In genomic region chr1:129272982-129273937, GRCm38 (mm10) we compare ENCODE assay signal across 8 mouse cellular contexts. TPM values are rescaled to one million over a fixed set of nuclear protein-coding genes. Genes with fewer than 3 reads are reported as not detected.
DNase-seq lines count a peak whose midpoint lies in the region; ATAC-seq and TF ChIP-seq lines count a peak whose summit lies in the region.

TSS of gene Thsd7b (plus strand) at chr1:129273302.

- H3K4me3 ChIP-seq in heart, embryonic 12.5 days, result peak within 1 kb of the TSS; percentile 57
- H3K4me3 ChIP-seq in cerebellum, adult 2 months (replicated peaks; ENCODE audit: insufficient read depth, low read depth, low read length), result peak within 1 kb of the TSS; percentile 50
- H3K4me3 ChIP-seq in midbrain, embryonic 15.5 days, result peak within 1 kb of the TSS; percentile 81

- no peaks in the 10 kb centered on the region for H3K36me3 ChIP-seq in heart, embryonic 12.5 days
- H3K36me3 ChIP-seq in midbrain, embryonic 15.5 days (replicated peaks), result no peaks in the 10 kb centered on the region

- no peak for TF ChIP-seq POLR2A in cerebellum, adult 2 months (IDR thresholded peaks at IDR 0.05; ENCODE audit: borderline replicate concordance, insufficient read depth, low read length)

- no peak for DNase-seq in heart, adult 11 months
- DNase-seq in cerebellum, adult 2 months, result peak in 1 of 2 experiments; percentile 12
- DNase-seq in frontal cortex, postnatal 10 days (ENCODE audit: low spot score in 2 of 2), result peak; percentile 20 to 45
- peak; percentile 43 to 55 for DNase-seq in layer of hippocampus, postnatal 14 days (ENCODE audit: low spot score in 2 of 2)
- DNase-seq in yolk sac, embryonic 10.5 days (ENCODE audit: low spot score), result peak; percentile 2
- DNase-seq in gastrocnemius, adult 8-10 months (ENCODE audit: low spot score in 2 of 2), result no peak

- no peaks in the 10 kb centered on the region for H3K9me3 ChIP-seq in heart, embryonic 12.5 days (replicated peaks)
- no peaks in the 10 kb centered on the region for H3K9me3 ChIP-seq in midbrain, embryonic 15.5 days

- H3K27ac ChIP-seq in heart, embryonic 12.5 days (ENCODE audit: poor library complexity, severe bottlenecking), result no peak within 1 kb of the TSS
- no peak within 1 kb of the TSS for H3K27ac ChIP-seq in cerebellum, adult 2 months (ENCODE audit: insufficient read depth, low read length)
- peak within 1 kb of the TSS; percentile 48 for H3K27ac ChIP-seq in midbrain, embryonic 15.5 days

- peak within 1 kb of the TSS; percentile 87 for H3K4me2 ChIP-seq in heart, embryonic 12.5 days
- peak within 1 kb of the TSS; percentile 95 for H3K4me2 ChIP-seq in midbrain, embryonic 15.5 days

- ATAC-seq in heart, embryonic 12.5 days (ENCODE audit: insufficient number of reproducible peaks, low FRiP score), result peak; percentile 25; the same call in 1 of the 2 replicates
- peak; percentile 90 for ATAC-seq in midbrain, embryonic 15.5 days (replicated peaks)

- 1% methylated on average over 45 of the region's 45 CpGs for WGBS in heart, embryonic 12.5 days
- 1% methylated on average over 45 of the region's 45 CpGs for WGBS in cerebellum, adult 2 months
- WGBS in midbrain, embryonic 15.5 days, result under 1% methylated on average over 45 of the region's 45 CpGs

- H3K9ac ChIP-seq in heart, embryonic 12.5 days, result peak within 1 kb of the TSS; percentile 46
- peak within 1 kb of the TSS; percentile 75 for H3K9ac ChIP-seq in midbrain, embryonic 15.5 days

- H3K27me3 ChIP-seq in heart, embryonic 12.5 days (replicated peaks), result peaks cover 41% of the 10 kb centered on the region
- H3K27me3 ChIP-seq in cerebellum, adult 2 months (ENCODE audit: control insufficient read depth, insufficient read depth, low read length), result no peaks in the 10 kb centered on the region; the same call in 1 of the 2 replicates
- peaks cover 4% of the 10 kb centered on the region; the same call in 1 of the 2 replicates for H3K27me3 ChIP-seq in midbrain, embryonic 15.5 days (replicated peaks)

- TF ChIP-seq CTCF in cerebellum, adult 2 months (IDR thresholded peaks at IDR 0.05; ENCODE audit: borderline replicate concordance, insufficient read depth, low read depth, low read length), result no peak

- no peaks in the 10 kb centered on the region for H3K4me1 ChIP-seq in heart, embryonic 12.5 days (replicated peaks)
- H3K4me1 ChIP-seq in cerebellum, adult 2 months (ENCODE audit: control insufficient read depth, insufficient read depth, low read length), result no peaks in the 10 kb centered on the region
- peaks cover 20% of the 10 kb centered on the region for H3K4me1 ChIP-seq in midbrain, embryonic 15.5 days

RNA-seq across cellular contexts. Expression of gene Thsd7b, which starts in this region (rescaled TPM):
- polyA plus RNA-seq in heart, embryonic 12.5 days (2016; fragmentation: Nextera tagmentation; extraction: Ambion mirVana), result 3.5 and 3.7 TPM in 2 replicates
- 1.2 and 1.7 TPM in 2 replicates for polyA plus RNA-seq in cerebellum, adult 2 months (2012; rRNA removed)
- 10 to 100 TPM; 23.5 to 27.3 TPM for total RNA-seq in layer of hippocampus, postnatal 14 days (2021)
- polyA plus RNA-seq in midbrain, embryonic 15.5 days (2015; fragmentation: Nextera tagmentation; extraction: Ambion mirVana), result 10.6 and 14.3 TPM in 2 replicates
- total RNA-seq in gastrocnemius, adult 8-10 months (2022), result under 1 TPM; 0.19 to 0.46 (median 0.41) TPM

Comparison
In these comparisons a context has a peak if more than half of its experiments do, and no peak if none do; other contexts are left out.
1. RNA of gene Thsd7b (total RNA-seq): 23.5 to 27.3 TPM in layer of hippocampus, postnatal 14 days; 0.19 to 0.46 TPM in gastrocnemius, adult 8-10 months; every median in the first group is over 10 times any median in the second.
2. DNase-seq: peak in frontal cortex, postnatal 10 days (2 of 2), layer of hippocampus, postnatal 14 days (2 of 2) and yolk sac, embryonic 10.5 days (single experiment); none in heart, adult 11 months (single experiment) and gastrocnemius, adult 8-10 months (0 of 2).
3. Peak in every context shown above with its lines, with median percentiles within 50 percentile points of each other: H3K4me3 ChIP-seq.